Mouse (Mus musculus) megakaryocyte progenitor cell, adult 5-6 weeks (primary cell): ENCODE data around the gene Atp13a1. TPM values are rescaled to one million over a fixed set of nuclear protein-coding genes. Genes with fewer than 3 reads are reported as not detected.
A peak's percentile ranks its signal among the peaks of the same experiment; 100 is the strongest.

Experiments used
- ATAC-seq: replicated peaks from 2 replicates; pipeline ENCODE4 v1.8.0; 2016; ENCODE audit warnings: mild to moderate bottlenecking, moderate TSS enrichment, inconsistent platforms; ENCODE audit not compliant: poor library complexity
- total RNA-seq, 2 experiments: library from RNA; stranded (forward) in 1 of 2; stranded (reverse) in 1 of 2; fragments of 157-497, 149-512 nt in 1 of 2; fragments of 200-1000 nt in 1 of 2; gene quantifications; 2 replicates each; pipeline versions ENCODE4 v1.2.3 to v1.2.4; 2015 to 2017

Atp13a1 gene
- total RNA-seq (2015) (24.8 and 26.1 TPM in 2 replicates), total RNA-seq (2017) (17.8 and 19.4 TPM in 2 replicates)

DNA sequence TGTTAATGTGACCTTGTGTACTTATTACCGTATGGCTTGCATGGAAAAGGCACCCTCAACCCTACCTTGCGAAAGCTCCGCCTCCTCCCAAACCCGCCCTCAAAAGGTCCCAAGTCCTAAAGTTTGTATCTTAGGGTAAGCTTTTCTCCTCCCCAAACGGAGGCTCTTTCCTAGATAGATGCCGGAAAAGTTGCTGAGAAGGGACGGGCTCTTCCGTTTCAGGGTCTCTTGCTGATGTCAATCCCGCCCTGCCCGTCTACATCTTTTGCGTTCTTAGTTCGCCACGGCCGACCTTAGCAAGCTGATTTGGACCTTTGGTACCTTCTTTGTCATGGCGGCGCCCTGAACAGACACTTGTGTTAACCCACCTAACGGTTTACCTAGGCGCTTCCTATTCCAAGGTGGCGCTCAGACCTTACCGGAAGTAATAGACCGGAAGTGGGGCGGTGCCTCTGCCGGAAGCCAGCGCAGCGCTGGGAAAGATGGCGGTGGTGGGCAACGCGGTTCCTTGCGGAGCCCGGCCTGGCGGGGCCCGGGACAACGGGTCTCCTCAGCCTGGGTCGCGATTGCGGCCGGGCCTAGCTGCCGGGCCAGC lies at the start of gene Atp13a1, which contains the start of gene Zfp866:
TSS of gene Atp13a1 (plus strand) at position 391 of the 595 bp plus-strand sequence.
TSS of gene Zfp866 (minus strand) at position 406 of the 595 bp plus-strand sequence.
- peak; percentile 88 for ATAC-seq

GRCm38 (mm10) chr8:69741231-69741630 lies 49.7 kb upstream of the Atp13a1 start:
- ATAC-seq = no peak

DNA sequence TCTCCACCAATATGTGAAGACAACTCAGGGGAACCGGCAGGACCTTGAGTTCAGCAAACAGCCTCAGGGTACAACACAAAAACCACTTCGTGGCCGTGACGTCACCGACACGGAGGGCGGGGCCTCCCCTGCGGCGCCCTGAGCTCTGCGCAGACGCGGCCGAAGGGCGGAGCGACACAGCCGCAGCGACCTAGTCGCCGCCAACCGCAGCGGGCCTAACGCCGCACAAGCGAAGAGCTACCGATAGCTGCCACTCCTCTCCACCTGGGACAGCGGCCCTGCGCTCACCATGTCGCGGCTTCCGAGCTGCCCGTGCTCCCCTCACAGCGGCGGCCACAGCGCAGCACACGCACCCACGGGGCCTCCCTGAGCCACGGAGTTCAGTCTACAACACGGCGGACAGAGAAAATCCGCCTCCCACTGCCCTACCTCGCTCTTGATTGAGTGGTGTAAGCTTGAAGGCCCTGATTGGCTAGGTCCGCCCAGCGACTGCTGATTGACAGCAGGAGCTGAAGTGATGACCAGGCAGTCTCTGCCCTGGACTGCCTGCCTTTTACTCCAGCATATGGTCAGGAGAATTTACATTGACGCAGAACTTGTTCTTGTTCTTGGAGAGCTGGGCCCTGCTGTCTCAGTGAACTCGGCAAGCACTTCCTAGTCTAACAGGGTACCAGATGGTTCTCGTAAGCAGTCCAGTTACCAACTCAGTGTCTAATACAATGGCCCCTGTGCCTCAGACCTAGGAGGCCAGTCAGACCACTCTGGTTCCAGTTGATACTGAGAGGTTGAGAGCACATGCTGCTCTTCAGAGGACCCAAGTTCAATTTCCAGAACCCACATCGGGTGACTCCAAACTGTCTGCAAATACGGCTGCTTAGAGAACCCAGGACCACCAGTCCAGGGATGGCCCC lies 41.2 kb upstream of the Atp13a1 start, which contains the start of gene Zfp963:
TSS of gene Zfp963 (minus strand) at position 427 of the 911 bp plus-strand sequence.
- peak; percentile 85 for ATAC-seq

- peak; percentile 45 for ATAC-seq
Observed at GRCm38 (mm10) chr8:69752437-69752836, 38.5 kb upstream of the Atp13a1 start.

- no peak for ATAC-seq
Observed at GRCm38 (mm10) chr8:69758316-69758715, 32.6 kb upstream of the Atp13a1 start.

DNA sequence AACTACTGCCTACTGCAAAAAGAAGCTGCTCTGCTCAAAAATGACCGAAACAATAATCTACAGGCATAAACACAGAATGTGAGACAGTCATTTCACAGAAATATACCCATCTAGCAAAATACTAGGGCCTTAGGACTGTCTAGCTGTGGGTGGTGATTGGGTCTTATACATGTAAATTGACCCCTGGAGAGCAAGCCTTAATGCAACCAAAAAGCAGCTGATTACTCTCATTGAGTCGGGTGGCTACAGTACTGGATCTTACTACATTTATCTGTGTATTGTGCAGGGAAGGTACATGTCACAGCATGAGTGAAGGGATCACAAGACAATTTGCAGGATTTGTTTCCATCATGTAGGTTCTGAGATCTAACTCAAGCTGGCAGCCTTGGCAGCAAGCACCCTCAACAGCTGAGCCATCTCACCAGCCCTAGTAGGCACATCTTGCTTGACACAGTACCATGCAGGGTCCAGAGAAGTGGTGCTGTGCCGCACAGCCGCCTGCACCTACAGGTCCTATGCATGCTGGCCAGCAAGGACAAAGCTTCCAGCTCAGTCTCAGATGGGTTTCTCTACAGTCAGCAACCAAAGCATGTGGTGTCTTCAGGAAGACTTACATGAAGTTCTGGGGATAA lies 29.0 kb upstream of the Atp13a1 start:
- ATAC-seq = no peak

DNA sequence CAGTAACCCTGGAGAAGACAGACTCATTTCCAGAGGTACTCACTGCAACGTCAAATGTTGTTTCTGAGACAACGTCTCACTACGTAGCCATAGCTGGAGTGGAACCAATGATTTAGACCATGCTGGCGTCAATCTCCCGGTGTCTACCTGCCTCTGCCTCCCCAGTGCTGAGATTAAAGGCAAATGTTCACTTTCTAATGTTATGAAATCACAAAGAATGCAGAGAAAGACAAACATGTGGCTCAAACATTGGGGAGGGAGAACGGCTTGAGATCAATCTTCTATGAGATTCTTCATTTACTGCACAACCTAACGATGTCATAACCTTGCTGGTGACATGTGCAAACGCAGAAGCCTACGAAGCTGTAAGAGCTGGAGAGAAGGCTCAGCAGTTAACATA lies 19.7 kb upstream of the Atp13a1 start:
- ATAC-seq = no peak

DNA sequence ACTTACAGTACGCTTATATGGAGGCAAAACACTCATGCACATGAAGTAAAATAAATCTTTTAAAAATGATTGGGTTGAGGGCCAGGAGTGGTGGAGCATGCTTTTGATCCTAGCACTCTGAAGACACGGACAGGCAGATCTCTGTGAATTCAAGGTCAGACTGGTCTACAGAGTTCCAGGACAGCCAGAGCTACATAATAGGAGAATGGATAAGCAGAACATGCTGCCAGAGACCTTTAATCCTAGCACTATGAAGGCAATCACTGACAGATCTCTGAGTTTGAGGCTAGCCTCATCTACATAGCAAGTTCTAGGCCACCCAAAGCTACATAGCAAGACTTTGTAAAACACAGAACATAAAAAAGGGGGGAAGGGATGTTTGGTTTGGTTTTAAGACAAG lies 18.9 kb upstream of the Atp13a1 start:
- no peak for ATAC-seq

GRCm38 (mm10) chr8:69774503-69775148 lies 16.3 kb upstream of the Atp13a1 start, which contains the start of gene Gm20422:
Gene Gm20422, minus strand, starts transcription at chr8:69774886.
- peak; percentile 98 for ATAC-seq

GRCm38 (mm10) chr8:69775149-69775534 lies 15.8 kb upstream of the Atp13a1 start:
- ATAC-seq = peak; percentile 38

GRCm38 (mm10) chr8:69777111-69777510 lies 13.9 kb upstream of the Atp13a1 start:
- no peak for ATAC-seq

DNA sequence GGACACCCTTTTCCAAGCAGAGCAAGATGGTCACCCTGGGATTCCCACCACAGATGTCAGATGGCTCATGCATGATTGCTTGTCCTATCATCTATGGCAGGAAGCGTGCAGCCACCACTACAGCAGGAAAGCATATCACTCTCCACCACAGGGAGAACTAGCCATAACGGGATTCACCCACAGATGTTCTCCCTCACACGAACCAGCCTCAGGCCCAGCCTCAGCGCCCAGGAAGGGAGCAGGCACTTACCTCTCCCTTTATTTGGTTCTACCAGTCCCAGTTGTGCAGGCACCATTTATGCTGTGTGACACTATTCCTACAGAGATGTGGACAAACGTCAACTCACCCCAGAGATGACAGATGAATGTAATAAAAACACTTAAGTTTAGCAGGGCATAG lies 1.9 kb upstream of the Atp13a1 start:
- ATAC-seq = peak; percentile 38

DNA sequence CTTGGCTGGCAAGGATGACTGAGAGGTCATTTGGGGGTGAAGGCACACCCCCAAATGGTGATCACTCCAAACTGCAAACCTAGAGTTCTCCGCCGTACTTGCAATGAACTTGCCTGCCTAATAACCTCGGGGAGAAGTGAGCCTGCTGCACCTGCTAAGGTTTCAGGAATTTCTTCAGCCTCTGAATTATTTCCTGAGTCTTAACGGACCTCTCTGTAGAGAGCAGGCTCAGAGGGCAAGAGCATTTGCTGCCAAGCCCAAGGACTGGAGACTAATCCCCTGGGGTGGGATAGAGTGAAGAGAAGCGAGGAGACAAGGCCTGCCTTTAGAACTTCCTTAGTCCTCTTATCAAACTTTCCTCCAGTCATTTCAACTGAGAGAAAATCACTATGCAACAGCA lies 1.2 kb upstream of the Atp13a1 start:
- ATAC-seq = no peak

GRCm38 (mm10) chr8:69790364-69790763 lies 599 bp upstream of the Atp13a1 start:
- ATAC-seq = no peak

DNA sequence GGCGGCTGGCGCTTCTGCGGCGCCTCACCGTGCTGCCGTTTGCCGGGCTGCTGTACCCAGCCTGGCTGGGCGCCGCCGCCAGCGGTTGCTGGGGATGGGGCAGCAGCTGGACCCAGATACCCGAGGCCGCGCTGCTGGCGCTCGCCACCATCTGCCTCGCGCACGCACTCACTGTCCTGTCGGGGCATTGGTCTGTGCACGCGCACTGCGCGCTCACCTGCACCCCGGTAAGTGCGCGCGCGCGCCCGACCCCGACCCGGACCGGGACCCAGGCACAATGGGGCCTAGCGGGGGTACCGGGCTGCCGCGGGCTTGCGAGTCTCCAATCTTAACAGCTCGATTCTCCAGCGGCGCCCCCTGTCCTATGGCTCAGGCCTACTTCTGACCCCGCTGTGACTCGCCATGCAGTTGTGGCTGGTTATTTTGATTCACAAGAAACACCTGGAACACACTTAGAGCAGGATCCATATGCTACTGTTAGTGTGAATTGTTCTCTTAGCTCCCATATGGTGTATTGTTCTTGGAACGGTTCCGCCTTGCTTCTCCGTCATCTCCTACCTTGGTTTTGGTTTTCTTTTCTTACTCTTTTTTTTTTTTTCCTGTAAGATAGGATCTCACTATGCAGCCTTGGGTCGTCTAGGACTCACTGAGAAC lies 579 bp downstream of the Atp13a1 start:
- peak; percentile 28 for ATAC-seq

- no peak for ATAC-seq
Observed at GRCm38 (mm10) chr8:69793666-69794065, 2.7 kb downstream of the Atp13a1 start.

GRCm38 (mm10) chr8:69794096-69794495 lies 3.1 kb downstream of the Atp13a1 start:
- ATAC-seq = no peak

- ATAC-seq = no peak
Observed at GRCm38 (mm10) chr8:69794901-69795300, 3.9 kb downstream of the Atp13a1 start.

GRCm38 (mm10) chr8:69796721-69797345 lies 5.9 kb downstream of the Atp13a1 start:
- no peak for ATAC-seq

DNA sequence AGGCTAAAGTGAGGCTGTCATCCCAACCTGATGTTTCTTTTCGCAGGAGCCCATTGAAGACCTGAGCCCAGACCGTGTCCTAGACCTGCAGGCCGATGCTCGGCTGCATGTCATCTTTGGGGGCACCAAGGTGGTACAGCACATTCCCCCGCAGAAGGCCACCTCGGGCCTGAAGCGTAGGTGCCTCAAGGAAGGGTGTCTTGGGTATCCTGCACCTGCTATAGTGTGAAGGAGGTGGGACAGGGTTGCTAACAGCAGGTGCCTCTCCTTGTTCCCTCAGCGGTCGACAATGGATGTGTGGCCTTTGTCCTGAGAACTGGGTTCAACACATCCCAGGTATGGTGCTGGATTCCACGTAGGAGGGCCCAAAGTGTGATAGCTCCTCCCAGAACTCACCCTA lies 6.7 kb downstream of the Atp13a1 start:
- no peak for ATAC-seq
